Mouse (Mus musculus) layer of hippocampus, adult 11-12 months (tissue): ENCODE measurements around the gene Klc4.

Experiments
- DNase-seq: peaks from one replicate; pipeline ENCODE4 v3.0.0; 2022; ENCODE audit warnings: low spot score

Gene Klc4

GRCm38 (mm10) chr17:46651755-46652547 is 6.1 kb upstream of the Klc4 start:
- no peak for DNase-seq

- DNase-seq: no peak
These were observed 5.5 kb upstream of the Klc4 start for GRCm38 (mm10) chr17:46651292-46651691.

- DNase-seq: peak; percentile 88
These were observed 4.6 kb upstream of the Klc4 start, which contains the start of gene Cul7 for GRCm38 (mm10) chr17:46650232-46651031. TSS of gene Cul7 (plus strand) at chr17:46650337.

DNA sequence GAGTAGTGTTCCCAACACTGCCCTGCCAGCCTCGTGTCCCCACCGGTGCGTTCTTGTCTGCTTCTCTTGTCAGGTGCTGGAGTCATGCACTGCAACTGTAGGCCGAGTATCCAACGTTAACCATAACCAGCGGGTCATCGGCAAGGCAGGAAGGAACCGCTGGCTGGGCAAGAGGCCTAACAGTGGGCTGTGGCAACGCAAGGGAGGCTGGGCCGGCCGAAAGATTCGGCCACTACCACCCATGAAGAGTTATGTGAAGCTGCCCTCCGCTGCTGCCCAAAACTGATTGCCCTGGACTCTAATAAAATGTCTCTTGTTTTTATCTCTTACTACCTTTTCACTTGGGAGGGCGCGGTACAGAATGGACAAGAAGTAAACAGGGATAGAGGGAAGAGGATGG is 4.0 kb upstream of the Klc4 start:
- DNase-seq: no peak

GRCm38 (mm10) chr17:46648436-46648835 is 2.6 kb upstream of the Klc4 start:
- no peak for DNase-seq

GRCm38 (mm10) chr17:46647279-46647678 is 1.5 kb upstream of the Klc4 start:
- DNase-seq: no peak

- no peak for DNase-seq
These were observed 470 bp upstream of the Klc4 start for GRCm38 (mm10) chr17:46646322-46646662.

- no peak for DNase-seq
These were observed 826 bp downstream of the Klc4 start for GRCm38 (mm10) chr17:46644916-46645475.

GRCm38 (mm10) chr17:46644152-46644805 is 1.5 kb downstream of the Klc4 start:
- DNase-seq: no peak

GRCm38 (mm10) chr17:46642060-46642459 is 3.8 kb downstream of the Klc4 start:
- no peak for DNase-seq

DNA sequence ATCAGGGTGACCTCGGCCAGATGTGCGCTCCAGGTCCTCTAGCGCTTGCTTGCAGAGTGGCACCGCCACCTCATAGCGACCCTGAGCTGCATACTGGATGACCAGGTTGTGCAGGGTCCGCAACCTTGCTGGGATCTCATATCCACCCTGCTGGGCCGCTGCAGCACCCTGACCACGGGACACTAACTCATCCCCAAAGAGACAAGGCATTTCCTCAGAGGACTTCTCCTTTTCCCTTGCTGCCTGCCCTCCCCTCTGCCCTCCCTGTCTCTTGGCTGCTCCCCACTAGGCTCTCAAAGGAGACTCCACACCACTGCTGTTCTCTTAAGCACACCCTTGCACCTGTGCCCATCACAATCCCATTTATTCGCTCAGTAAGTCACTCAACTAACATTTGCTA is 5.9 kb downstream of the Klc4 start:
- DNase-seq: no peak

GRCm38 (mm10) chr17:46636831-46637523 is 8.8 kb downstream of the Klc4 start:
- peak; percentile 81 for DNase-seq

- no peak for DNase-seq
These were observed 16.0 kb downstream of the Klc4 start for GRCm38 (mm10) chr17:46629685-46630441.

DNA sequence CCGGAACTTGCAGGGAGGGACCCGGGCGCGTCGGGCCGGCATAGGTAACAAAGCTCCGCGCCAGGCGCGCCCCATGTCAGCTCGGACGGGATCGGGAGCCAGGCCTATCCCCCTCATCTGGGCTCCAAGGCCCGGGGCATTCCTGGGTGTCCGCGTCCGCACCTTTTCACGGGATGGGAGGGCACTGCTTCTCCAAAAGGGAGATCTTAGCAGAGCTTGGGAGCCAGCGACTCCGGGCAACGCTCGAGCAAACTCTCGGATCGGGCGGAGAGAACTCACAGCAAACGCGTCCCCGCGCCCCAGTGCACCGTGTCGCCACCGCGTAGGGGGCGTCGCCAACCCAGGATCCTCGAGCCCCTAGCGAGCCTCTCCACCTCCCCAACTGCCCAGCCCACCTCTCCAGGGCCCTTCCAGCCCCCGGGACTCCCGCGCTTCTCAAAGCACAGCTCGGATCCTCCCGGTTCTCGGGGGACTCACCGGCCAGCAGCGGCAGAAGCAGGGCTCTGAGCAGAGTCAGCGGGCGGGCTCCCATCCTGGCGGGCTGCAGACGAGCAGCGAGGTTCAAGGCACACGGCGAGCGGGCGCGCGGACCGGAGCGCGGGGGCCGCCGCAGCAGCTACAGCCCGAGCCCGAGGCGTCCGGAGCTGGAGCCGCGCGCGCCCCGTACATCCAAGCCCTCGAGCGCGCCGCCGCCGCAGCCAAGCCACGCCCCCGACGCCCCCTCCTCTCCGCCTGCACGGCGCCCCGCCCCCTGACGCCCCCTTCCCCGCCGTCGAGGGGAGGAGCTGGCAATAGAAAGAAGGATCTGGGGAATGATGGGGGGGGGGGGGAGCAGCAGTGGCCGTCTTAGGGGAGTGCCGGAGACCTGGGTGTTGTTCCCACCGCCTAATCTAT is 16.8 kb downstream of the Klc4 start, which contains the start of gene Ptk7:
TSS of gene Ptk7 (minus strand) at position 714 of the 894 bp plus-strand sequence.
- DNase-seq: no peak

GRCm38 (mm10) chr17:46628471-46628790 is 17.4 kb downstream of the Klc4 start:
- no peak for DNase-seq

GRCm38 (mm10) chr17:46627409-46627808 is 18.4 kb downstream of the Klc4 start:
- DNase-seq: no peak

DNA sequence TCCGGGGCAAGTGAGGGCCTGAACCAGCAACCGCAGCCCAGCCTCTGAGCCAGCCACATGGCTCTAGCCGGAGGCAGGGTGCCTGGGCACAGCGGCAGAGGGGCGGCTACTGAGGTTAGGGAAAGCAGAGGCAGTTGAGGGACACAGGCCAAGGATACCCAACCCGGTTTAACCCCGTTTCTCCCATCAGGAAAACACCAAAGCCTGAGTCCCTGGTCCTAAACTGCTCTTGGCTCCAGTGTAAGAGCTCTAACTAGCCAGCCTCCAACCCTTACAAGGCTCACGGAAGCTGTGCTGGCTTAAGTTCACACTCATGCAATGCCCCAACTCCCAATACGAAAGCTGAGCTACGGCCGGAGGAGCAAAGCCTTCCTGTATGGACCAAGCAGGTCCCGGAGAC is 21.2 kb downstream of the Klc4 start:
- no peak for DNase-seq

GRCm38 (mm10) chr17:46623819-46624557 is 21.8 kb downstream of the Klc4 start:
- DNase-seq: peak; percentile 23

GRCm38 (mm10) chr17:46622269-46622668 is 23.6 kb downstream of the Klc4 start:
- DNase-seq: no peak
